Mouse (Mus musculus): ENCODE data around the gene Stk11ip. TPM values are rescaled to one million over a fixed set of nuclear protein-coding genes. Genes with fewer than 3 reads are reported as not detected.

Gene Stk11ip
- total and polyA plus RNA-seq, 3 experiments = 16.0 to 36.9 (median 17.3) TPM

GRCm38 (mm10) chr1:75498897-75499296, 22.4 kb upstream of the Stk11ip start:
- Histone ChIP-seq H3K9me3 (replicated peaks; ENCODE audit: low read length) (peaks cover 3% of the 10 kb centered on the region), H3K9ac (ENCODE audit: insufficient read depth, low read depth) (no peak overlapping the region), H3K79me2 (replicated peaks; ENCODE audit: control insufficient read depth, extremely low read depth, insufficient read depth, poor library complexity, severe bottlenecking) (no peaks in the 10 kb centered on the region), H3K27me3 (replicated peaks) (peaks cover 17% of the 10 kb centered on the region), H3K4me3 (replicated peaks in 1 of 3; ENCODE audit: low read depth in 2 of 3, low read length in 2 of 3, poor library complexity in 1 of 3) (no peak overlapping the region), H3K36me3 (replicated peaks in 1 of 2; ENCODE audit: control insufficient read depth in 1 of 2, insufficient read depth in 1 of 2, low read length in 1 of 2) (no peaks in the 10 kb centered on the region), H3K27ac (ENCODE audit: insufficient read depth, low read depth) (peak overlapping the region; percentile 25), H3K4me2 (ENCODE audit: insufficient read depth, low read depth, poor library complexity, severe bottlenecking) (no peak overlapping the region), H3K4me1 (ENCODE audit: control insufficient read depth in 1 of 2, insufficient read depth in 2 of 2) (peaks cover 6 to 23% of the 10 kb centered on the region in 2 experiments)
- dilution Hi-C loops (cut with MboI; ENCODE audit: extremely low pct_ligation_motif_present, extremely low pct_unique_long_range_greater_than_20kb, low sequenced_read_pairs) (no loop called here), in situ Hi-C loops (cut with MboI; ENCODE audit: low pct_ligation_motif_present, low pct_unique_long_range_greater_than_20kb, low sequenced_read_pairs) (loop anchor here (5.0 kb wide), 1 partner anchor 63 kb away; no protein-coding TSS in a partner anchor)
- peak; percentile 41; the same call in 1 of the 2 replicates for TF ChIP-seq EP300 (IDR thresholded peaks at IDR 0.05; ENCODE audit: low read length)
- peak; percentile 58 for TF ChIP-seq IRF4 (IDR thresholded peaks at IDR 0.05; ENCODE audit: low read depth, low read length)
- TF ChIP-seq ETS1 (conservative IDR thresholded peaks at IDR 0.05; ENCODE audit: low read depth, low read length) = peak; percentile 87
- TF ChIP-seq POLR2AphosphoS2 (IDR thresholded peaks at IDR 0.05; ENCODE audit: low read depth, low read length) = no peak
- no peak for TF ChIP-seq UBTF (IDR thresholded peaks at IDR 0.05; ENCODE audit: low read depth, low read length)
- peak; percentile 47 for TF ChIP-seq BHLHE40 (IDR thresholded peaks at IDR 0.05; ENCODE audit: low read depth, low read length)
- 0 out of 2 replicates have a peak, but pooled peaks have one; percentile 26 for TF ChIP-seq NRF1 (IDR thresholded peaks at IDR 0.05; ENCODE audit: low read depth, low read length)
- no peak for TF ChIP-seq ZMIZ1 (IDR thresholded peaks at IDR 0.05; ENCODE audit: low read depth, low read length)
- TF ChIP-seq JUN (IDR thresholded peaks at IDR 0.05; ENCODE audit: insufficient read depth, low read depth, low read length) = no peak
- DNase-seq (ENCODE audit: extremely low read depth) = peak; percentile 82

GRCm38 (mm10) chr1:75499441-75499840, 21.9 kb upstream of the Stk11ip start:
- dilution Hi-C loops (cut with MboI; ENCODE audit: extremely low pct_ligation_motif_present, extremely low pct_unique_long_range_greater_than_20kb, low sequenced_read_pairs) = no loop called here
- no peaks in the 10 kb centered on the region for H3K36me3 ChIP-seq (replicated peaks in 1 of 2; ENCODE audit: control insufficient read depth in 1 of 2, insufficient read depth in 1 of 2, low read length in 1 of 2)
- peaks cover 3% of the 10 kb centered on the region for H3K9me3 ChIP-seq (replicated peaks; ENCODE audit: low read length)
- peak; percentile 53 for TF ChIP-seq RAD21 (IDR thresholded peaks at IDR 0.05; ENCODE audit: low read depth, low read length)
- no peak for TF ChIP-seq TCF12 (IDR thresholded peaks at IDR 0.05; ENCODE audit: low read depth, low read length)
- no peak for TF ChIP-seq MAX (IDR thresholded peaks at IDR 0.05; ENCODE audit: low read length)
- TF ChIP-seq MEF2A (IDR thresholded peaks at IDR 0.05; ENCODE audit: borderline replicate concordance, low read depth, low read length) = no peak
- TF ChIP-seq SMC3 (IDR thresholded peaks at IDR 0.05; ENCODE audit: low read depth, low read length) = peak; percentile 68
- no peak for TF ChIP-seq RCOR1 (conservative IDR thresholded peaks at IDR 0.05; ENCODE audit: low read depth, low read length)
- peak; percentile 35 to 75 for TF ChIP-seq CTCF (conservative IDR thresholded peaks at IDR 0.05 in 1 of 2, IDR thresholded peaks at IDR 0.05 in 1 of 2; ENCODE audit: low read depth in 2 of 2, low read length in 2 of 2)
- TF ChIP-seq MAZ (IDR thresholded peaks at IDR 0.05; ENCODE audit: low read depth, low read length) = no peak
- peaks cover 17% of the 10 kb centered on the region for H3K27me3 ChIP-seq (replicated peaks)
- no peak overlapping the region for H3K9ac ChIP-seq (ENCODE audit: insufficient read depth, low read depth)
- H3K4me1 ChIP-seq (ENCODE audit: control insufficient read depth in 1 of 2, insufficient read depth in 2 of 2) = peaks cover 6 to 23% of the 10 kb centered on the region in 2 experiments
- no peaks in the 10 kb centered on the region for H3K79me2 ChIP-seq (replicated peaks; ENCODE audit: control insufficient read depth, extremely low read depth, insufficient read depth, poor library complexity, severe bottlenecking)
- peak; percentile 48 for DNase-seq (ENCODE audit: extremely low read depth)
- in situ Hi-C loops (cut with MboI; ENCODE audit: low pct_ligation_motif_present, low pct_unique_long_range_greater_than_20kb, low sequenced_read_pairs) = loop anchor here (5.0 kb wide), 1 partner anchor 63 kb away; no protein-coding TSS in a partner anchor
- no peak overlapping the region for H3K4me3 ChIP-seq (replicated peaks in 1 of 3; ENCODE audit: low read depth in 2 of 3, low read length in 2 of 3, poor library complexity in 1 of 3)
- 0 out of 2 replicates have a peak overlapping the region, but pooled peaks have one; percentile 25 for H3K27ac ChIP-seq (ENCODE audit: insufficient read depth, low read depth)
- H3K4me2 ChIP-seq (ENCODE audit: insufficient read depth, low read depth, poor library complexity, severe bottlenecking) = no peak overlapping the region
